In genomic region chr1:75219078-75219477, GRCm38 (mm10) we compare ENCODE assay signal across 8 mouse cellular contexts. TPM values are rescaled to one million over a fixed set of nuclear protein-coding genes. Genes with fewer than 3 reads are reported as not detected.
DNase-seq lines count a peak whose midpoint lies in the region; ATAC-seq lines count a peak whose summit lies in the region.

No protein-coding gene starts in this region.

- H3K9me3 ChIP-seq in hindbrain, embryonic 16.5 days (ENCODE audit: control insufficient read depth, low read length), result no peaks in the 10 kb centered on the region

- under 1% methylated on average over 22 of the region's 24 CpGs for WGBS in hindbrain, embryonic 16.5 days

- H3K4me3 ChIP-seq in hindbrain, embryonic 16.5 days (ENCODE audit: low read length), result peak overlapping the region; percentile 56

- peaks cover 16% of the 10 kb centered on the region for H3K27me3 ChIP-seq in hindbrain, embryonic 16.5 days (replicated peaks; ENCODE audit: control insufficient read depth, insufficient read depth, low read length)

- peak overlapping the region; percentile 66 for H3K9ac ChIP-seq in hindbrain, embryonic 16.5 days (ENCODE audit: low read depth, low read length)

- ATAC-seq in hindbrain, embryonic 16.5 days, result peak; percentile 90

- peak overlapping the region; percentile 89 for H3K4me2 ChIP-seq in hindbrain, embryonic 16.5 days (ENCODE audit: low read length)

- H3K27ac ChIP-seq in hindbrain, embryonic 16.5 days (ENCODE audit: low read depth, low read length), result no peak overlapping the region; the same call in 1 of the 2 replicates

- DNase-seq in R1 (ENCODE audit: low read depth, low spot score), result peak; percentile 93
- DNase-seq in cerebellum, postnatal 36 days, result peak; percentile 97
- DNase-seq in frontal cortex, postnatal 36 days (ENCODE audit: low spot score in 2 of 2), result peak; percentile 91 to 95
- DNase-seq in left cerebral cortex, adult 18-20 months (ENCODE audit: low spot score in 2 of 2), result peak; percentile 92 to 95
- DNase-seq in lung, postnatal 4 days, result peak; percentile 92 to 93
- DNase-seq in retina, postnatal 1 day, result peak; percentile 77
- peak; percentile 88 to 97 for DNase-seq in urinary bladder, adult 18-20 months (ENCODE audit: low spot score in 2 of 2)

- peaks cover 9% of the 10 kb centered on the region for H3K4me1 ChIP-seq in hindbrain, embryonic 16.5 days (ENCODE audit: control insufficient read depth, insufficient read depth, low read depth, low read length)

- H3K36me3 ChIP-seq in hindbrain, embryonic 16.5 days (ENCODE audit: control insufficient read depth, insufficient read depth, low read length), result peaks cover 8% of the 10 kb centered on the region

RNA-seq across cellular contexts. Expression of gene Tuba4a, which starts 0.6 kb away (rescaled TPM):
- 45.5 and 74.1 TPM in 2 replicates for polyA plus RNA-seq in hindbrain, embryonic 16.5 days (2015; fragmentation: Nextera tagmentation; extraction: Ambion mirVana)
- total RNA-seq in left cerebral cortex, adult 18-20 months (2021), result 100 to 1,000 TPM; 630 to 703 TPM

RNA-seq across cellular contexts. Expression of gene Stk16, which starts 8.4 kb away (rescaled TPM):
- 144 and 145 TPM in 2 replicates for polyA plus RNA-seq in hindbrain, embryonic 16.5 days (2015; fragmentation: Nextera tagmentation; extraction: Ambion mirVana)
- total RNA-seq in left cerebral cortex, adult 18-20 months (2021), result 10 to 100 TPM; 86.2 to 89.3 TPM

RNA-seq across cellular contexts. Expression of gene Glb1l, which starts 8.5 kb away (rescaled TPM):
- 20.1 and 21.1 TPM in 2 replicates for polyA plus RNA-seq in hindbrain, embryonic 16.5 days (2015; fragmentation: Nextera tagmentation; extraction: Ambion mirVana)
- total RNA-seq in left cerebral cortex, adult 18-20 months (2021), result 10 to 100 TPM; 10.8 to 12.2 TPM

RNA-seq across cellular contexts. Expression of gene A630095N17Rik, which starts 12.8 kb away (rescaled TPM):
- polyA plus RNA-seq in hindbrain, embryonic 16.5 days (2015; fragmentation: Nextera tagmentation; extraction: Ambion mirVana), result 0.26 TPM in 1 of 2 replicates, not detected in the other
- total RNA-seq in left cerebral cortex, adult 18-20 months (2021), result not detected

RNA-seq across cellular contexts. Expression of gene Dnajb2, which starts 17.1 kb away (rescaled TPM):
- 86.3 and 98.0 TPM in 2 replicates for polyA plus RNA-seq in hindbrain, embryonic 16.5 days (2015; fragmentation: Nextera tagmentation; extraction: Ambion mirVana)
- 100 to 1,000 TPM; 107 to 116 TPM for total RNA-seq in left cerebral cortex, adult 18-20 months (2021)
